Mouse (Mus musculus) erythroblast, adult 5-6 weeks (primary cell): ENCODE measurements at regions not wholly inside any gene's neighbourhood (a gene's known extent, or its start where the extent isn't known, plus 50 kb on each side); places are given as distances from the start of the nearest gene placed in this dataset.

Experiments used
- ATAC-seq: replicated peaks from 2 replicates; pipeline ENCODE4 v1.8.0; 2016; ENCODE audit warnings: moderate number of reproducible peaks, mild to moderate bottlenecking, moderate TSS enrichment, inconsistent platforms; ENCODE audit not compliant: poor library complexity, low FRiP score, severe bottlenecking

GRCm38 (mm10) chr17:85932360-85933132 is 212.4 kb downstream of the Srbd1 start:
- ATAC-seq, result no peak

GRCm38 (mm10) chr17:85931955-85932354 is 213.0 kb downstream of the Srbd1 start:
- ATAC-seq, result no peak

GRCm38 (mm10) chr17:85930789-85931188 is 214.2 kb downstream of the Srbd1 start:
- ATAC-seq, result no peak

GRCm38 (mm10) chr17:85930331-85930730 is 214.6 kb downstream of the Srbd1 start:
- no peak for ATAC-seq

- no peak for ATAC-seq
Observed at GRCm38 (mm10) chr17:85929699-85930286, 215.2 kb downstream of the Srbd1 start.

DNA sequence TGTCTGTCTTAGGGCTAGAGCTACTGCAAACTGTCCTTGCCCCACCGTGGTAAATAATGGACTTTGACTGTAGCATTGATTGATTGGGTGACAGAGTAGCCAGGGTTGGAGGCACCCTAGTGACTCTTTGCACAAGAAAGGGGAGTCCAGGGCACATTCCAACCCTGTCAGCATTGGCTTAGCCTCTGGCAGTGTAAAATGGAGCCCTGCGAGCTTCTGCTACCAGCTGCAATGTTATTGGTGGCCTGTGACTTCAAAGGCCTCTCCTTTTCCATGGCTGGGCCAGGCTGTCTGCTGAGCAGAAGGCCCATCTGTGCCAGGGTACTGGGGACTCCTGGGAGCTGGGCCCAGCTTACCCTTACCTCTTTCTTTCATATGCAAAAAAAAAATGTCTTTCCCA is 216.4 kb downstream of the Srbd1 start:
- no peak for ATAC-seq

GRCm38 (mm10) chr17:85927261-85927660 is 217.7 kb downstream of the Srbd1 start:
- no peak for ATAC-seq

- no peak for ATAC-seq
Observed at GRCm38 (mm10) chr17:85926044-85926443, 218.9 kb downstream of the Srbd1 start.

GRCm38 (mm10) chr17:85921219-85921673 is 223.7 kb downstream of the Srbd1 start:
- no peak for ATAC-seq

DNA sequence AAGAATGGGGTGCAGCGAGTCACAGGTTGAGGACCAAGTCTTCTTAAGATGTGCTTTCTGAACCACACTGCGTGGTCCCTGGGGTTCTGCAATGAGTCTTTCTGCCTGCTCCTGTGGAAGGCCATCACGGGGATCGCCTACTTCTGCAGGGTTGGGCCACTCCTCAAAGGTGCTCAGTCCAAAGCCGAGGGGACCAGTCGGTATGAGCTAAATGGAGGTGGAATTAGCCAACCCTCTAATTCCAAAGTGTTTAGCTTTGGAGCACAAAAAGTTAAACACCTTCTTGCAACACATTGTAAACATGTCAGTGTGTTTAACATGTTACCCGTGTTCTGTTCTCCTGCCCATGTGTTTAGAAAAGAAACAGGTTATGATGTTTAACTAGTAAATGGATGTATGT is 225.1 kb downstream of the Srbd1 start:
- ATAC-seq, result no peak

DNA sequence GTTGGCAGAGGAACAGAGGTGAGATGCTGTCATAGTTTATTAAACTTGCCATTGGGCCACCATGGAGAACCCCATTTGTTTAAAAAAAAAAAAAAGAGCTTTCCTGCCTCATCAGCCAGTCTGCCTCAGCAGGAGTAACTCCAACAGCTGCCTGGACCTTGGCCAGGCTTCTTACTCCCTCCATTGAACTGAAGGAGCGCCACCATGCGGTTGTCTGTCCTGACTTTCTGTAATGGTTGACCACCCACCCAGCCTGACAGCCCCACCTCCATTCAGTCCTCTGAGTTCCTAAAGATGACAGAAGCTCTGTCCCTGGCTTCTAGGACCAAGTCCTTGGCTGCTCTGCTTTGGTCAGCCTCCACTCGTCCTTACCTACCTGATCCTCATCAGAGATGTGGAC is 227.8 kb upstream of the Six2 start:
- ATAC-seq, result no peak

DNA sequence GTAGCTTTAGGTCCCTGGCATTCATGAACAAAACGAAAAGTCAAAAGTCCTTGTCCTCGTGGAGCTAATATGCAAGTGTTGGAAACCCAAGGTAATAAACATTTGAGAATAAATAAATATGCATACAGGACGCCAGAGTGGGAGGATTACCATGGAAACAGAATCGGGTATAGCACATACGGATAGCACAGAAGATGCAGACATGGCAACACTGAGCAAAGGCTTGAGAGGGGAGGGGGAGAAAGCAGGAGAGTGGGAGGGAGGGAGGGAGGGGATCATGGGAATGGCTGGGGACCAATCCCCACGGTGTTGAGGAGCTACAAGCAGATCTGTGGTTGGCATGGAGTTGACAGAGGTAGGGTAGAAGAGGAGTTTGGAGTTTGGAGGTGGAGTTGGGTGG is 226.0 kb upstream of the Six2 start:
- no peak for ATAC-seq

DNA sequence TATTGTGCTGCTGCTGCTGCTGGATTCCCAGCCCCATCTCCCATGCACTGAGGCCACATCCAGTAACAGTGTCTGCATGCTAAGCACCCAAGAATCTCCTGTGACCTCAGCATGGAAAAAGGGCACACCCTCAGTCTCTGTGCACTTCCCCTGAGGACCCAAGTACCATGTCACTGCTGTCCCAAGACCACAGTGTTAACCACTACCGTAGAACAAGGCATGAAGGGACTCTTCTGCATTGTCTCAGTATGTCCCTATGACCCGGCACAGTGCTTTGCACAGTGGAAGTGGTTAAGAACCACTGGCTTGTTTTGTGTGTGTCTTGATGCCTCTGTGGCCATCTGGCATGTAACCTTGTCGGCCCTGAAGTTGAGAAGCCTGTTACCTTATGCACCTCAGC is 220.6 kb upstream of the Six2 start:
- ATAC-seq, result no peak

DNA sequence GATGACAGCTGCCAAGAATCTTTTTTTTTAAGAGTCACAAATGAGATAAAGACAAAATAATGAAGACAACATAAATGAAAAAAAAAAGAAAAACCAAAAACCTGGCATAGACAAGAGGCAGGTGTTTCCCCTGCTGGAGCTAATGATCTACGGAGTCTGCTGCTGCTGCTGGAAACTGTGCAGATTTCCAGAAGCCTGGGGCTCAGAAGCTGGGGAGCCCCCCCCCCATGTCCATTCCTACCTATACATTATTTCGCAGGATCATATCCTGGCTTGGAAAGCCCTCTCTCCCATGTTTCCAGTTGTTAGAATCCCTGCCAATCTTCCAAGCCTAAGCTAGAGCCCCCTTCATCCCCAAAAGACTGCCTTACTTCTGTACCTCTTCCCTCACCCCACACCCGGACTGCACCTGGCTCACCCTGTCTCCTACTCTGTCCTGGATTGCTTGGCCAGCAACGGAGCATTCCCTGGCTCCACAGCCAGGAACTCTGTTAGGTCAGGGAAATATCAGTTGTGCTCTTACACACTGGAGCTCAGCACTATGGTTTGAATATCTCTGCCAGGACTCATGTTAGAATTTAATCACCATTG is 218.6 kb upstream of the Six2 start:
- ATAC-seq, result no peak

DNA sequence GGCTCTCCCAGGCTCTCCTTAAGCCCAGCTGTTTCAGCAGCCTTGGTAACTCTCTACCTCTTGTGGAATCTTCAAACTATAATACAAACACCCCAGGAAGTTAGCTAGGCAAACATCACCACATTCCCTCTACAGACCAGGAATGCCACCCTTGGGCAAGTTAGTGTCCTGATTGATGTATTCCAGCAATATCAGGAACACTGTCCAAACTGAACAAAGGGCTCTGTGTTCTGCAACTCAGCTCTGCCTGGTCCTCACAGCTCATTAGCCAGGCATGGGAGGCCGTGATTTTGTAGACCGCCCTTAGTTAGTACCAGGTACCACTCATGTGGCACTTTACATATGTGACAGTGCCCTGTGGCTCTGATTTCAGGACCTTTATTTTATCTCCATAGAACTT is 214.5 kb upstream of the Six2 start:
- no peak for ATAC-seq

GRCm38 (mm10) chr17:85899096-85899495 is 211.0 kb upstream of the Six2 start:
- no peak for ATAC-seq

- ATAC-seq, result no peak
Observed at GRCm38 (mm10) chr17:85895978-85896377, 207.9 kb upstream of the Six2 start.

DNA sequence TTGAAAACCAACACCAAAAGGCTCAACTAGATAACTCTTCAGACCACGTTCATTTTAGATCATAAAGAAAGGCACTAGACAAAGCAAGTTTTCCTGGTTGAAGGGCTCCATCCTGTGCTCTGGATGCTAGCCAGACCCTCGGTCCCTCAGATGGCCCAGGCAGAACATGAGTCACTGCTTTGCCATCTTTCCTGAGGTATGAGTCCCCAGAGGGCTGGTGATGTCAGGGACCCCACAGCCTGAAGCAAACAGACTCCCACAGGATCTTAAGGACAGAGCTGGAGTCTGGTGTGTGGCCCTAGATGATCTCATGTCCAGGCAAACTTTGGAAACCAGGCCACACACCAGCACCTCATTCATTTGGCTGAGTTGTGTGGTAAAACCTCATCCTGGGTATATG is 203.2 kb upstream of the Six2 start:
- no peak for ATAC-seq

GRCm38 (mm10) chr17:85889746-85890532 is 201.9 kb upstream of the Six2 start:
- ATAC-seq, result no peak

- ATAC-seq, result no peak
Observed at GRCm38 (mm10) chr17:85888568-85889398, 200.7 kb upstream of the Six2 start.
